Mouse (Mus musculus) kidney, adult 10 weeks (tissue): ENCODE results near the gene Slc7a3. TPM values are rescaled to one million over a fixed set of nuclear protein-coding genes. Genes with fewer than 3 reads are reported as not detected.

Experiments
- polyA plus RNA-seq: library from polyadenylated mRNA; stranded (reverse); fragments of 350-450 nt; fragmentation: Illumina TruSeq; extraction: RNeasy Lipid Tissue Mini Kit (QIAGEN cat#74804); gene quantifications from one replicate; pipeline ENCODE4 v1.2.3, GENCODE M21; 2014; ENCODE audit warnings: low read depth, low replicate concordance

Slc7a3 gene
- polyA plus RNA-seq: 0.44 TPM

DNA sequence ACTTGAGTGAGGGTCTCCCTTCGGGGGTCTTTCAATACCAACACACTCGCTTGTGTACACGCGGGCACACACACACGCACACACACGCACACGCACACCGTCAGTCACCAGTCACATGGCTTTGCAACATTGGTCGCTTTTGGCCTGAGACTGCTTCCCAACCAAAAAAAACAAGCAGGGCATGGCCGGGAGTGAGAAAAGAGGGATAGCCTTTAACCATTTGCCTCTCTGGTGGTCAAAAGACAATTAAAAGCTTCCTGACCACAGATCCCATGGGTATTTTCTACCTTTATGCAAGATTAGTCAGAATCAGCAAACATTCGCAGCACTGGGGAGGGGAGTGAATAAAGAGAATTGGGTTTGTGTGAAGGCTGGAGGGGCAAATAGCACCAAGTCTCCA is at the start of gene Slc7a3:
TSS of gene Slc7a3 (minus strand) at position 101 of the 400 bp plus-strand sequence.

DNA sequence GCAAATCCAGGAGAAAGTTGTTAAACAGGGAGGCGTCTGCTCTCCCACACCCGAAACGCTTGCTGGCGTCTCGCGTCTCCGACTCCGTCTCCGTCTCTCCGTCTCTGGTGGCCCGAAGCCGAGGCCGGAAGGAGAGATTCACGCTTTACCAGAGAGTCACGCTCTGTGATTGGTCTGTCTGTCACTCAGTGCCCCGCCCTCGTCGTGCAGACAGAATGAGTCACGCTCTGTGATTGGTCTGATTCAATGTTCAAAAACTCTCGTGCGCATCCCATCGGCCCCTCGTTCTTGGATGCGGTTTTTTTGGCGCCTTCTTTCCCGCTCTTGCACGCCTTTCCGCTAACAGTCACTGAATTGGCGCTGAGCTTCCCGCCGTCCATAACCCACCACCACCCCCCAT is 26.3 kb downstream of the Slc7a3 start, which contains the start of gene Tex11:
TSS of gene Tex11 (minus strand) at position 127 of the 400 bp plus-strand sequence.

Other genes starting within 250 kb of the Slc7a3 start
- gene Tex11, start 26.4 kb downstream of the Slc7a3 start, polyA plus RNA-seq: not detected
- gene Snx12, start 136.5 kb upstream of the Slc7a3 start, polyA plus RNA-seq: 38.9 TPM
- 12.3 TPM for gene Foxo4, start 168.5 kb upstream of the Slc7a3 start, polyA plus RNA-seq
- gene Gm614, start 178.0 kb upstream of the Slc7a3 start, polyA plus RNA-seq: not detected
- gene Il2rg, start 182.2 kb upstream of the Slc7a3 start, polyA plus RNA-seq: 8.2 TPM
- not detected for gene Gm20489, start 183.0 kb upstream of the Slc7a3 start, polyA plus RNA-seq
- 3.2 TPM for gene Med12, start 188.0 kb upstream of the Slc7a3 start, polyA plus RNA-seq
- gene Nlgn3, start 213.1 kb upstream of the Slc7a3 start, polyA plus RNA-seq: not detected